Mouse (Mus musculus) mouse embryonic stem cell (cell line): ENCODE results near the gene Xlr5a.
"Not testable (repeated sequence)": the region's sequence is repeated elsewhere in the genome, so short reads cannot be mapped to it uniquely, and the experiment has no call there.

ENCODE experiments used
- in situ Hi-C, 2 experiments: fragments of 300-500 bp; cut with MboI; formaldehyde crosslinking; loops; 1 replicate in 1 of 2; 3 replicates in 1 of 2; pipeline ENCODE4 v1.14.3; 2019 to 2020; ENCODE audit warnings: low sequenced_read_pairs in 2 of 2, low pct_unique_long_range_greater_than_20kb in 1 of 2, mixed read lengths in 1 of 2; ENCODE audit not compliant: unreplicated experiment in 1 of 2

Xlr5a gene

DNA sequence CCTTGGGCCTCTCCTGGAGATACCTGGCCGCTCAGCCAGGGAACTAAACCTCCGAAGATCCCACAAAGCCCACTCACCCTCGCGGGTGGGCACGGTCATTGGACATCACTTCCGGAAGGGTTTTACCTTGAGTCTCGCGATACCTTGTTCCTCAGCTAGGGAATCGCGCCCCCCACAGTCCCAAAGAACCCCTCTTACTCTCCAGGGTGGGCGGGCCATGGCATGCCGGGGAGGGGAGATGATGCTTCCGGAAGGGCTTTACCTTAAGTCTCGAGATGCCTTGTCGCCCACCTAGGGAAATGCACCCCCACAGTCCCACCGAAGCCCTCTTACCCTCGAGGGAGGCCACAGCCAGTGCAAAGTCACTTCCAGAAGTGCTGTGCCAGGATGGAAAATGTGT is at the start of gene Xlr5a, which contains the start of gene Xlr5c:
TSS of gene Xlr5a (minus strand) at position 101 of the 400 bp plus-strand sequence.
TSS of gene Xlr5c (minus strand) at position 101 of the 400 bp plus-strand sequence.
- in situ Hi-C loops: not testable (repeated sequence)

DNA sequence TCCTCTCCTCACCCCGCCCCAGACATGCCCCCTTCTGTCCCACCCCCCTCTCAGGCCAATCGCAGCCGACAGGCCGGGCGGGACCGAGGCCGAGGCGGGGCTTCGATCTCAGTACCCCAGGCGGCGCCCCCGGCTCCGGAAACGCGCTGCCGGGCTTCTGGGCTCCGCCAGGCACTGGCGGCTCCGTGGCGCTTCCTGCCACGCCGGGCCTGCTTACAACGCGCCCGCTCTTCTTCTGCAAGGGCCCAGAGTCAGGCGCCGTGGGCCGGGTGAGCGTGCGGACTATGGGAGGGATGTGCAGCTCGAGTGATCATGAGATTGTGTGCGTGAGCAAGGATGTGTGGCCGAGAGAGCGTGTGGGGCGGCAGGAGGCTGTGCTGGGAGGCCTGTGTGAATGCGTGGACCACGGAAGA is 49.7 kb upstream of the Xlr5a start, which contains the start of gene Zfp275:
TSS of gene Zfp275 (plus strand) at position 139 of the 413 bp plus-strand sequence.
- in situ Hi-C loops: loop anchor here in 1 of 2 experiments (25.0 kb wide), 1 partner anchor 330 kb away; no protein-coding TSS in a partner anchor

- in situ Hi-C loops: loop anchor here in 1 of 2 experiments (25.0 kb wide), 1 partner anchor 330 kb away; no protein-coding TSS in a partner anchor
These were observed 49.3 kb upstream of the Xlr5a start for GRCm38 (mm10) chrX:73342068-73342467.

DNA sequence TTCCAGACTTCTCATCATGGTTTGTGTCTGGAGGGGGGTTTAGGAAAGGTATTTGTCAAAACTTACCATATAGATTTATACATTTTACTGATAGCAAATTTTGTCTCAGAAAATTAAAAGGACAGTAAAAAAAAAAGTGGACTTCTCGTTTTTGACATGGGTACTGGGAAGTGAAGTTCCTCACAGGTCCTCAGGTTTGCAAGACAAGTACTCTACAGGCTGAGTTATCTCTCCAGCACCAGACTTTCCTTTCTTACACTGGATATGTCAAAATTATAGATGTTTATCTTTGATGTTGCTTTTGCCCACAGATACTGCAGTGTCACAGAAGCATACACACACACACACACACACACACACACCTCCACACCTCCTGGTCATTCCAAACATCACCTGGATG is 48.7 kb upstream of the Xlr5a start:
- in situ Hi-C loops: loop anchor here in 1 of 2 experiments (25.0 kb wide), 1 partner anchor 329 kb away; no protein-coding TSS in a partner anchor

- in situ Hi-C loops: loop anchor here in 1 of 2 experiments (25.0 kb wide), 1 partner anchor 324 kb away; no protein-coding TSS in a partner anchor
These were observed 44.0 kb upstream of the Xlr5a start, which contains the start of gene Gm45015 for GRCm38 (mm10) chrX:73336740-73337139. Gm45015 (minus strand) TSS chrX:73336840.

DNA sequence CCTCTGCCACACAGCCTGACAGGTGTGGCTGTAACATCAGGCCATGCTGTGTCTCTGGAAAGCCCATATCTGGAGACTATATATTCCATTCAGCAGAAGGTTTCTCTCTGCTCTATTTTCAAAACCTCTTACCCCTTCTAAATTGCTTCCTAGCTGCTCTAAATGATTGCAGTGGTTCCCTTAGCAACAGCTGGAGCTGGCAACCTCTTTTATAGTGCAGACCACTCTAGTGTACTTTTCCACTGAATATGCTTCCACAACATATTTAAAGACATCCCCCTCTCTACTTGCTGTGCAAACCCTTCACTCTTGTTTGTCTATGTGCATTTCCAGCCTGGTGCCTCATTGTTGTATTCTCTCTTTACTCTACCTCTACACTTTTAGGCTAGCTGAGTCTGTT is 40.8 kb upstream of the Xlr5a start:
- in situ Hi-C loops: loop anchor here in 1 of 2 experiments (25.0 kb wide), 1 partner anchor 321 kb away; no protein-coding TSS in a partner anchor

GRCm38 (mm10) chrX:73327215-73327614 is 34.4 kb upstream of the Xlr5a start:
- in situ Hi-C loops: loop anchor here in 1 of 2 experiments (25.0 kb wide), 1 partner anchor 315 kb away; no protein-coding TSS in a partner anchor

DNA sequence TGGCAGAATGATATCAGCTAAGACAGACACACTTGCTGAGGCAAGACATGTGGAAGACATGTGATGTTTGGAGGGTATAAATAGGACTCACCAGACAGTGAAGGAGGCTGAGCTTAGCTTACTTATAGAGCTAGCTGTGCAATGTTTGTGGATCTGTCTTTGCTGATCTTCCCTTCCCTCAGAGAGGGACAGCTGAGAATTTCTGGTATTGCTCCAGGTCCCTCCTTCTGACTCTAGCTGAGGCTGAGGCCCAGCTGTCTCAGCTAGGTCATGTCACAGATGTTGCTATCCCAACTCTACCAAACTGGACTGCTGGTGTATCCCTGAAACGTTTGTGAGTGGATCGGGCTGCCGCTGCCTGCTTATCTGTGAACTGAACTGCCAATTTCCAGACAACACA is 28.3 kb upstream of the Xlr5a start:
- in situ Hi-C loops: no loop called here

DNA sequence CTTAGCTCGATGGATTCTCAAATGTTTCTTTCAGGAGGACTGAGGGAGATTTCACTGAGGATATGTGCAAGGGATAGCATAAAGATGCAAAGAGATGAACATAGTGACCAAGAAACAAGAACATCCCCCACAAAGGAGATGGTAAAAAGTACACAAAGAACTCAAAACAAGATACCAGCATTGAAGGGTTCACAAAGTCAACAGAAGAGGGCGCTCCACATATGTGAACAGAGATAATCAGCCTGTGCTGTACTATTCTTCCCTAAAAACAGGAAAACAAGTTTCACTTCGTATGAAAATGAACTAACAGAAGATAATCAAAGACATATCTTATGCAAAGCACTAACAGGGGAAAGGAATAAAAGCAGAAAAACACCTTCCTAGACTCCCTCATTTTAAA is 19.7 kb upstream of the Xlr5a start:
- in situ Hi-C loops: no loop called here

- in situ Hi-C loops: not testable (repeated sequence)
These were observed 3.0 kb upstream of the Xlr5a start for GRCm38 (mm10) chrX:73295745-73296144.

DNA sequence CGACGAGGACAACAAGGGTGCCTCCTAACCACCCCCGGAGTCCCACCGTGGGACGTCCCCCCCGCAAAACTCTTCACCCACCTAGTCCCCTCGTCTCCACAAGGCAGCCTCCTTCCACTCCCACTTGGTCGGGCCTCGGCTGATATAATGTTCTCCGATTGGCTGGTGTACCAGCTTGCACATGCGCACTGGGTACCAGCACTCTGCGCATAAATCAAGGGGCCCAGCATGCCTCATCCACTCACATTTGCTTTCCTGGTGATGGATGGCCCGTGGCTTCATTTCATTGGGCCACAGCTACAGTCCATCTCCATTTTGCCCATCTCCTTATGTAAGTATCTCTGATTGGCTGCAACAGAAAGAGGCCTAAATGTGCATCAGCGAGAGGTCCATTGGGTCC is 27.5 kb downstream of the Xlr5a start, which contains the start of gene Xlr3c:
TSS of gene Xlr3c (minus strand) at position 121 of the 400 bp plus-strand sequence.
- in situ Hi-C loops: not testable (repeated sequence)

- in situ Hi-C loops: not testable (repeated sequence)
These were observed 30.3 kb downstream of the Xlr5a start for GRCm38 (mm10) chrX:73262428-73262827.

GRCm38 (mm10) chrX:73242821-73243325 is 49.9 kb downstream of the Xlr5a start, which contains the start of gene Xlr4c:
Xlr4c (minus strand) TSS chrX:73243130.
- in situ Hi-C loops: loop anchor here in 1 of 2 experiments (25.0 kb wide), 1 partner anchor 181 kb away; the partner anchor contains the start of gene Pnma3

- in situ Hi-C loops: loop anchor here in 1 of 2 experiments (25.0 kb wide), 1 partner anchor 167 kb away; the partner anchor contains the start of gene Pnma3
These were observed 63.5 kb downstream of the Xlr5a start for GRCm38 (mm10) chrX:73229288-73229687.

DNA sequence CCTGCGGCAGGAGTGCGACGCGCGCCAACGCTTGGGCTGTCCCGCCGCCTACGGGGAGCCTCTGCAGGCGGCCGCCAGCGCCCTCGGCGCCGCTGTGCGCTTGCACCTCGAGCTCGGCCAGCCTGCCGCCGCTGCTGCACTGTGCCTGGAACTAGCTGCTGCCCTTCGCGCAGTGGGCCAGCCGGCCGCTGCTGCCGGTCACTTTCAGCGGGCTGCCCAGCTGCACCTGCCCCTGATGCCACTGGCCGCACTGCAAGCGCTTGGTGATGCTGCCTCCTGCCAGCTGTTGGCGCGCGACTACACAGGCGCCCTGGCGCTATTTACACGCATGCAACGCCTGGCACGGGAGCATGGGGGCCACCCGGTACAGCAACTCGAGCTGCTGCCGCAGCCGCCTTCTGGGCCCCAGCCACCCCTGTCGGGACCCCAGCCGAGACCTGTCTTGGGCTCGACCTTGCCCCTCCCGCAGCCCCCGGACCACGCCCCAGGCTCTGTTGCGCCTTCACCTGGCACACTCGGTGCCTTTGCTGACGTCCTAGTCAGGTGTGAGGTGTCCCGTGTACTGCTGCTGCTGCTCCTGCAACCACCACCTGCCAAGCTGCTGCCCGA is 64.1 kb downstream of the Xlr5a start:
- in situ Hi-C loops: loop anchor here in 1 of 2 experiments (25.0 kb wide), 1 partner anchor 166 kb away; the partner anchor contains the start of gene Pnma3

DNA sequence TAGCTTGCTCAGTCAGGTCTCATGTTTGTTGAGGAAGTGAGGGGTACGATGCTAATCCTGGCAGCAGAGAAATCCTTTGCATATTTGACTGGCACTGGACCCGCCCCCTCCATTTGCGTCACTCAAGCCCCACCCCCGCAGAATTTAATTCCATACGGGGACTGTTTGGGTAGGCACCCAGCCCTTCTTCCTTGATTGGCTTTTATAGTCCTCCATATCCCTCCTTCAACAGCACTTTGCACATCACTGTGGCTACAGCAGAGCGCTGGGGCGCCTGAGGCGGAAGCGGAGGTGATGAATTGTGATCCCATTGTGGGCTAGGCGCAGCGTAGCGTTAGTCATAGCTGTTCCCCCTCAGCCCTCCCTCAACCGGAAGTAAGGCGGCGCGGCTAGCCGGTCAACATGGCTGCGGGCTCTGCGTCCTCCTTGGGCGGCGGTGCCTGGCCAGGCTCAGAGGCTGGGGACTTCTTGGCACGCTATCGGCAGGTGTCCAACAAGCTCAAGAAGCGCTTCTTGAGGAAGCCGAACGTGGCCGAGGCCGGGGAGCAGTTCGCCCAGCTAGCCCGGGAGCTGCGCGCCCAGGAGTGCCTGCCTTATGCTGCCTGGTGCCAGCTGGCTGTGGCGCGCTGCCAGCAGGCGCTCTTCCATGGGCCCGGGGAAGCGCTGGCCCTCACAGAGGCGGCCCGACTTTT is 64.7 kb downstream of the Xlr5a start, which contains the start of gene F8a:
TSS of gene F8a (plus strand) at position 378 of the 692 bp plus-strand sequence.
- in situ Hi-C loops: loop anchor here in 1 of 2 experiments (25.0 kb wide), 1 partner anchor 166 kb away; the partner anchor contains the start of gene Pnma3

GRCm38 (mm10) chrX:73225365-73225764 is 67.4 kb downstream of the Xlr5a start:
- in situ Hi-C loops: loop anchor here in 1 of 2 experiments (25.0 kb wide), 1 partner anchor 163 kb away; the partner anchor contains the start of gene Pnma3

GRCm38 (mm10) chrX:73213819-73214564 is 78.8 kb downstream of the Xlr5a start, which contains the start of gene Xlr4b:
Xlr4b (plus strand) TSS chrX:73214333.
- in situ Hi-C loops: not testable (repeated sequence)
